Mouse (Mus musculus) CD4-positive, CD25-positive, alpha-beta regulatory T cell, adult 2 months (primary cell): ENCODE results near the gene Pigl.
"Not testable (repeated sequence)": the region's sequence is repeated elsewhere in the genome, so short reads cannot be mapped to it uniquely, and the experiment has no call there.

Experiments used
- DNase-seq: peaks from one replicate; pipeline ENCODE4 v3.0.0-alpha.2; 2012; ENCODE audit warnings: low read depth, low spot score

Pigl gene

DNA sequence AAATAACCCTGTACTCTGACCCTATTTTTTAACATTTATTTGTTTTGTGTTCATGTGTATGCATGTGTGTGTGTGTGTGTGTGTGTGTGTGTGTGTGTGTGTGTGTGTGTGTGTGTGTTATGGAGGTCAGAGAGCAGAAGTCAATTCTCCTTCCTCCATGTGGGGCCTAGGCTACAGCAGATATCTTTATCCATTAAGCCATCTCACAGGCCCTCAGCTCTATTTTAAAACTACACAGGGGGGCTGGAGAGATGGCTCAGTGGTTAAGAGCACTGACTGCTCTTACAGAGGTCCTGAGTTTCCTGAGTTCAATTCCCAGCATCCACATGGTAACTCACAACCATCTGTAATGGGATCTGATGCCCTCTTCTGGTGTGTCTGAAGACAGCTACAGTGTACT, 9.0 kb downstream of the Pigl start:
- DNase-seq, result not testable (repeated sequence)

DNA sequence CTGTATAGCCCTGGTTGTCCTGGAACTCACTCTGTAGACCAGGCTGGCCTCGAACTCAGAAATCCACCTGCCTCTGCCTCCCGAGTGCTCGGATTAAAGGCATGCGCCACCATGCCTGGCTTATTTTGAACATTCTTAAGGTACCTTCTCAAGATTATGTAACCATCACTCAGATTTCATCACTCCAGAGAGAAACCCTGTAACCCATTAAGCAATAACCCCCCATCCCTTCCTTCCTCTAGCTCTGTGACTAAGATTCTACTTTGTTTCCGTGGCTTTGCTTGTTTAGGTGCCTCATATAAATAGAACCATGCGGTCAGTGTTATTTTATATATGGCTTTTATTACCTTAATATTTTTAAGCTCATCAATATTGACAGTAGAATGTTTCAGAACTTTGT, 12.2 kb downstream of the Pigl start:
- no peak for DNase-seq

- no peak for DNase-seq
Observed at GRCm38 (mm10) chr11:62473516-62473915, 15.3 kb downstream of the Pigl start.

- DNase-seq, result no peak
Observed at GRCm38 (mm10) chr11:62476156-62476555, 17.9 kb downstream of the Pigl start.

DNA sequence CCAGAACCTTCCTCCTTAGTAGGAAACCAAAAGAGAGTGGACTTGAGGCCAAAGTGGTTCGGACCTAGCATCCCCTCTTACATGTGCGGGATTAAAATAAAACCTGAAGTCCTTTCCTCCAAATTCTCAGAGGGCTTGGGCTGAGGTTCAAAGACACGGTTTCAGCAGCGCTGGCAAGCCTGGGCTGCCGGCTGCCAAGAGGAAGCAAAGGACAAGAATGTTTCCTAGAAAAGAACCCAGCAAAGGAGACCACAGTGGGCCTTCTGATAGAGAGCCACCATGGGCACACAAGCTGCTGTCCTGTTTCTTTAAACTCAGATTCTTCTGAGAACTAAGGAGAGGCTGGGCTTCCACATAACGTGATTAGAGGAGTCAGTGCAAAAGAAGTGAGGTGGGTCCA, 20.7 kb downstream of the Pigl start:
- DNase-seq, result no peak

DNA sequence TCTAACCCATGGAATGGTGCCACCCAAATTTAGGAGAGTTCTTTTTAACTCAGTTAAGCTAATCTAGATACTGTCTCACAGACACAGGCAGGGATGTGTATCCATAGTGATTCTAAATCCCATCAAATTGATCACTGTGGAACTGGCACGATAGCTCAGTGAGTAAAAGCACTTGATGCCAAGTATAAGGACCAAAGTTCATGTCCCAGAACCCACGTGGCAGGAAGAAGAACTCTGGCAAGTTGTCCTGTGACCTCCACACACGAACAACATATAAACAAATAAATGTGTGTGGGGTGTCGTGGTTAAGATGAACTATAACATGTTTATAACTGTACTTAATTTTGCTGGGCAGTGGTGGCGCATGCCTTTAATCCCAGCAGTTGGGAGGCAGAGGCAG, 21.3 kb downstream of the Pigl start:
- DNase-seq, result no peak

- no peak for DNase-seq
Observed at GRCm38 (mm10) chr11:62486949-62487348, 28.7 kb downstream of the Pigl start.

- DNase-seq, result no peak
Observed at GRCm38 (mm10) chr11:62487540-62488350, 29.5 kb downstream of the Pigl start.

GRCm38 (mm10) chr11:62493701-62494100, 35.4 kb downstream of the Pigl start:
- DNase-seq, result no peak

GRCm38 (mm10) chr11:62494754-62495275, 36.6 kb downstream of the Pigl start:
- DNase-seq, result peak; percentile 84

DNA sequence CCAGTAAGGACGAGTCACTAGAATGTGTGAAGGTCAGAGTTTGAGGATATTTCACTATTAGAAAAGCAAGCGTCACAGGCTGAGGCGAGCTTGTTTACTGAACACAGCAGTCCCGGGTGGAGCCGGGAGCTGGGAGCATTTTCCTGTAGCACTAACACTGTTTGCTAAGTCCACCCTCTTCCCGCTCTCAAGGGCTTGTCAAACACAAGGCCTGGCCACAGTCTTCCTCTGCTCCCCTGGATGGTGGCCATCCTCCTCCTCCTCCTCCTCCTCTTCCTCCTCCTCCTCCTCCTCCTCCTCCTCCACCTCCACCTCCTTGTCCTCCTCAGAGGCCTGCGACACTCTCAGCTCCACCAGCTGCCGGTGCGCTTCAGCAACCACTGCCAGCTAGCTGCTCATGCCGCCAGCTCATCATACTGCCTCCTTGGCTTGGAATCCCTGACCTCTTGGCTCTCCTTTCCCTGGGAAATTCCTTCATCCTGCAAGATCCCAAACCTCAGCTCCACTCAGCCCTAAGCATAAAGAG, 37.1 kb downstream of the Pigl start:
- peak; percentile 29 for DNase-seq

GRCm38 (mm10) chr11:62496151-62496715, 38.0 kb downstream of the Pigl start:
- DNase-seq, result peak; percentile 79

- DNase-seq, result no peak
Observed at GRCm38 (mm10) chr11:62497181-62497580, 38.9 kb downstream of the Pigl start.

DNA sequence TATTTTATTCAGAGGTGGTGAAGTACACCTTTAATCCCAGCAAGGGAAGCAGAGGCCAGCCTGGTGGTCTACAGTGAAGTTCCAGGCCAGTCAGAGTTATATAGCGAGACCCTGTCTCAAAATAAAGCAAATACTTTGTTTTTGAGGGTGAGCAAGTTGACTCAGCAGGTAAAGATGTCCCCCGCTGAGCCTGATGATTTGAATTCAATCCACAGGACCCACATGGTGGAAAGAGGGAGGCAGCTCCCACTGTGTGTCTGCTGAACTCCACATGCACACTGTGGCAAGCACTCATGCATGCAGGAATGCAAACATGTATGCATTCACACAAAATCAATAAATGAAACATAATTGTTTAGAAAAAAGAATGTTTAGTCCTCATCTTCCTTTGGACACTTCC, 40.5 kb downstream of the Pigl start:
- DNase-seq, result no peak

- DNase-seq, result no peak
Observed at GRCm38 (mm10) chr11:62500529-62500928, 42.3 kb downstream of the Pigl start.

GRCm38 (mm10) chr11:62507683-62508082, 49.4 kb downstream of the Pigl start:
- DNase-seq, result peak; percentile 33

DNA sequence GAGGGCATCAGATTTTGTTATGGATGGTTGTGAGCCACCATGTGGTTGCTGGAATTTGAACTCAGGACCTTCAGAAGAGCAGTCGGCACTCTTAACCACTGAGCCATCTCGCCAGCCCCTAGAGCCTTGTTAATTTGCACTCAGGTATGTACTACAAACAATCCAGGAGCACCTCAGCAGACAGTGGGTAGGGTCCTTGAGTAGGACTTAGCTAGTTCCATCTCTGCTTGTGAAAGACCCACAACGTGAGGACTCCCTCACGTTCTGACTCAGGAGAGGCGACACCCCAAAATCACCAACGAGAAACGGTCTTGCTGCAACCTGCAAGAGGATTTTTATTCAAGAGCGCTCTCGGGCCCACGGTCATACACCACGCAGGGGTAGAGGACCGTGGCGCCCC, 50.1 kb downstream of the Pigl start:
- not testable (repeated sequence) for DNase-seq

DNA sequence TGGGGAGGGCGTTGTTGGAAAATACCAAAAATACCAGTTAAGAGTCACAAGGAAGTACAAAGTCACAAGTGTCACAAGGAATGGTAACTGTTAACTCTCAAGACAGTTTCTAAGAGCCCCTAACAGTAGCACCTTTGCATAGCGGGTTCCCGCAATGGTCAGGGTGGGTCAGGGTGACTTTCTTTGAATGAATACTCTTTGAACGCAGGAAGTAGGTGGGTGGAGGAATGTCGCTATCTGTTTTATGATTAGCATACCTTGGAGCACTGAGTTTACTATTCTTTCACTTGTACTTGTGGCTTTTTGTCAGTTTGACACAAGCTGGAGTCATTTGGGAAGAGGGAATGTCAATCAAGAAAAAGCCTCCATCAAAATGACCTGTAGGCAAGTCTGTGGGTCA, 50.6 kb downstream of the Pigl start:
- DNase-seq, result not testable (repeated sequence)

- no peak for DNase-seq
Observed at GRCm38 (mm10) chr11:62509571-62509970, 51.3 kb downstream of the Pigl start.

DNA sequence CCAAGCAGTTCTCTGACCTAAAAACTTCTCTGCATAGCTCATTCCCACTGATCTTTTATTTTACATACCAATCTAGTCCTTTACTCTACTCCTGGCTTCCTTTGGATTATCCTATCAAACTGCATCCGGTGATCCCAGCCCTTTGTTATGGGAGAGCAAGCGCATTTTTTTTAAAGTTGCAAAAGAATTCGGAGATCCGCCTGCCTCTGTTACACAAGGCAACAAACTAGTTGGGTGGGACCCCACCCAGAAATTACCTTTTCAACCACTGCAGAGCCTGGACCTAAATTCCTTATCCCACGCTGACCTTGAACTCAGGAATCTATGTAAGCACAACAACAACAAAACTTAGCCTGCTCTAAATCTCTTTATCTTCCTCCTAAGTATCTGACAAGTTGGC, 52.7 kb downstream of the Pigl start:
- DNase-seq, result no peak

GRCm38 (mm10) chr11:62511444-62512202, 53.4 kb downstream of the Pigl start:
- DNase-seq, result no peak

DNA sequence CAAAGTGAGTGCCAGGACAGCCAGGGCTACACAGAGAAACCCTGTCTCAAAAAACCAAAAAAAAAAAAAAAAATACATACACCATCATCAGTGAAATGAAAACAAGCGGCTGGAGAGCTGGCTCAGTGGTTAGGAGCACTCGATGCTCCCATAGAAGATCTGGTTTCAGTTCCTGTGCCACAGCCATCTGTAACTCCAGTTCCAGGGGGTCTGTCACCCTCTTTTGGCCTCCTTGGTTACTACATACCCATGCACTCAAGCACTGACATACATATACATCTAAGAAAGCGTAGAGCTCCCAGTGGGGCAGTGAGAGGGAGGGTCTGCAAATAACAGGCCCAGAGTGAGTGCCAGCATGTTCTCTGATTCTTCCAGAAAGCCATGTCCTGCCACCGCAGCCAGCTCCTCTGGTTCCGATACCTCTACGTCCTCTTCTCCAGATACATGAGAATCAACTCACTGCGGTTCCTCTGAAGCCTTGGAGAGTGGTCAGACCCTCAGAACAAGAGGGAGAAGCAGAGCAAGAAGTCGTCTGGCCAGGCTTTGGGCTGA, 54.3 kb downstream of the Pigl start:
- DNase-seq, result no peak
